Mouse (Mus musculus) heart, postnatal 0 days (tissue): ENCODE measurements around the gene Fhl2.

Experiments
- CTCF ChIP-seq: IDR thresholded peaks from 2 replicates; pipeline ENCODE4 v1.5.1; 2016; ENCODE audit warnings: antibody characterized with exemption, control low read depth, low read depth
- EP300 ChIP-seq: IDR thresholded peaks from 2 replicates; pipeline ENCODE4 v1.6.1; 2016; ENCODE audit warnings: antibody characterized with exemption, low read depth

DNA sequence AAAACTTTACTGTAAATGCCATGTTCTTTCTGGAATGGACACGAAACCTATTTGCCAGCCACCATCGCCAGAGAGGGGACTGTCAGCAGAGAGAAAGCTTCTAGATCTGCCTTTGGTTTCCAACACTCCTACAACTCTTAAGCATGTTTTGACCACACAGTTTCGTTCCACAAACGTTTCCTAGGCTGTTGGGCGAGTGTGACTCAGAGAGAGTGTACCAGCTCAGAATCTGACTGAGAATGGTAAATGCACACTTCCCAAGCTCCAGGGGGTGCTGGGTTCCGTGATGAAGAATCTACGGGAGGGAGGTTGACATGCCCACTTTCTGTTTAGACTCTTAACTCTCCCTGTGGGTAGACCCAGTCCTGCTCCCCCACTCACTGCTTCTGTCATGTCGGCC is 5.7 kb downstream of the Fhl2 start:
- TF ChIP-seq CTCF, result no peak
- TF ChIP-seq EP300, result peak; percentile 24; the same call in 1 of the 2 replicates
